In genomic region chr2:20968441-20969200, GRCm38 (mm10) we compare ENCODE assay signal across 8 mouse cellular contexts. TPM values are rescaled to one million over a fixed set of nuclear protein-coding genes. Genes with fewer than 3 reads are reported as not detected.
DNase-seq lines count a peak whose midpoint lies in the region; ATAC-seq and TF ChIP-seq lines count a peak whose summit lies in the region.

Arhgap21 (minus strand) TSS chr2:20968881.

- no peaks in the 10 kb centered on the region for H3K27me3 ChIP-seq in C2C12 (ENCODE audit: control insufficient read depth, insufficient read depth, insufficient read length)
- no peaks in the 10 kb centered on the region for H3K27me3 ChIP-seq in heart, embryonic 12.5 days (replicated peaks)
- H3K27me3 ChIP-seq in kidney, embryonic 16.5 days (ENCODE audit: insufficient read depth, low read length) = no peaks in the 10 kb centered on the region
- H3K27me3 ChIP-seq in liver, embryonic 11.5 days (replicated peaks; ENCODE audit: control insufficient read depth, insufficient read depth, low read length) = no peaks in the 10 kb centered on the region
- no peaks in the 10 kb centered on the region for H3K27me3 ChIP-seq in myocyte (ENCODE audit: control insufficient read depth, insufficient read depth, insufficient read length)
- H3K27me3 ChIP-seq in splenic B cell, adult 2 months (ENCODE audit: control insufficient read depth, insufficient read depth, low read length, poor library complexity, severe bottlenecking) = no peaks in the 10 kb centered on the region

- peaks cover 14% of the 10 kb centered on the region for H3K4me1 ChIP-seq in bone marrow macrophage, adult 2 months (ENCODE audit: control insufficient read depth, insufficient read depth, low read length)
- H3K4me1 ChIP-seq in heart, embryonic 12.5 days (replicated peaks) = peaks cover 18% of the 10 kb centered on the region
- peaks cover 24% of the 10 kb centered on the region for H3K4me1 ChIP-seq in kidney, embryonic 16.5 days (ENCODE audit: insufficient read depth, low read length)
- peaks cover 24% of the 10 kb centered on the region for H3K4me1 ChIP-seq in liver, embryonic 11.5 days (replicated peaks; ENCODE audit: control insufficient read depth, insufficient read depth, low read length)

- H3K4me3 ChIP-seq in C2C12 (ENCODE audit: insufficient read depth, poor library complexity, severe bottlenecking) = peak within 1 kb of the TSS; percentile 69
- peak within 1 kb of the TSS; percentile 75 for H3K4me3 ChIP-seq in bone marrow macrophage, adult 2 months (ENCODE audit: insufficient read depth, low read length)
- H3K4me3 ChIP-seq in heart, embryonic 12.5 days = peak within 1 kb of the TSS; percentile 94
- H3K4me3 ChIP-seq in kidney, embryonic 16.5 days (ENCODE audit: low read length) = peak within 1 kb of the TSS; percentile 87
- H3K4me3 ChIP-seq in liver, embryonic 11.5 days (ENCODE audit: low read depth, low read length) = peak within 1 kb of the TSS; percentile 92
- peak within 1 kb of the TSS; percentile 49 for H3K4me3 ChIP-seq in myocyte

- peak; percentile 83 for DNase-seq in liver, embryonic 11.5 days (ENCODE audit: low spot score)
- DNase-seq in splenic B cell, adult 2 months (ENCODE audit: low read depth, low spot score) = peak; percentile 54

- peak within 1 kb of the TSS; percentile 98 for H3K9ac ChIP-seq in heart, embryonic 12.5 days
- H3K9ac ChIP-seq in kidney, embryonic 16.5 days (replicated peaks; ENCODE audit: low read length) = peak within 1 kb of the TSS; percentile 97
- H3K9ac ChIP-seq in liver, embryonic 11.5 days (ENCODE audit: low read depth, low read length) = peak within 1 kb of the TSS; percentile 99

- 2% methylated on average over 74 of the region's 102 CpGs for WGBS in heart, embryonic 12.5 days
- WGBS in kidney, embryonic 16.5 days = under 1% methylated on average over 58 of the region's 102 CpGs
- WGBS in liver, embryonic 11.5 days = under 1% methylated on average over 92 of the region's 102 CpGs

- TF ChIP-seq CTCF in C2C12 (IDR thresholded peaks at IDR 0.05; ENCODE audit: control insufficient read depth, insufficient read depth, insufficient read length) = no peak
- no peak for TF ChIP-seq CTCF in bone marrow macrophage, adult 2 months (IDR thresholded peaks at IDR 0.05; ENCODE audit: low read depth, low read length)

- H3K79me2 ChIP-seq in C2C12 (ENCODE audit: control insufficient read depth, insufficient read depth) = peaks cover 49% of the 10 kb centered on the region
- H3K79me2 ChIP-seq in myocyte (ENCODE audit: control insufficient read depth, insufficient read depth) = peaks cover 43% of the 10 kb centered on the region

- H3ac ChIP-seq in C2C12 (ENCODE audit: control insufficient read depth, insufficient read length, low read depth) = peak within 1 kb of the TSS; percentile 96
- H3ac ChIP-seq in myocyte (ENCODE audit: control insufficient read depth, insufficient read length) = peak within 1 kb of the TSS; percentile 98

- peak within 1 kb of the TSS; percentile 73 for H3K27ac ChIP-seq in bone marrow macrophage, adult 2 months (ENCODE audit: insufficient read depth, low read depth, low read length)
- peak within 1 kb of the TSS; percentile 99 for H3K27ac ChIP-seq in heart, embryonic 12.5 days (ENCODE audit: poor library complexity, severe bottlenecking)
- peak within 1 kb of the TSS; percentile 94 for H3K27ac ChIP-seq in kidney, embryonic 16.5 days (ENCODE audit: low read length)
- H3K27ac ChIP-seq in liver, embryonic 11.5 days (ENCODE audit: low read depth, low read length) = peak within 1 kb of the TSS; percentile 99

- TF ChIP-seq POLR2A in bone marrow macrophage, adult 2 months (IDR thresholded peaks at IDR 0.05; ENCODE audit: borderline replicate concordance, low read depth, low read length) = peak; percentile 44; the same call in 1 of the 2 replicates
- TF ChIP-seq POLR2A in myocyte (IDR thresholded peaks at IDR 0.05; ENCODE audit: insufficient read length, low read depth) = peak; percentile 30

- H3K79me3 ChIP-seq in C2C12 (ENCODE audit: low read depth) = peaks cover 43% of the 10 kb centered on the region

- H3K9me3 ChIP-seq in heart, embryonic 12.5 days (replicated peaks) = no peaks in the 10 kb centered on the region
- no peaks in the 10 kb centered on the region for H3K9me3 ChIP-seq in kidney, embryonic 16.5 days (ENCODE audit: low read length)
- no peaks in the 10 kb centered on the region for H3K9me3 ChIP-seq in liver, embryonic 11.5 days (ENCODE audit: control insufficient read depth, low read length)

- peak within 1 kb of the TSS; percentile 83 for H3K4me2 ChIP-seq in heart, embryonic 12.5 days
- peak within 1 kb of the TSS; percentile 91 for H3K4me2 ChIP-seq in kidney, embryonic 16.5 days (replicated peaks; ENCODE audit: low read depth, low read length)
- peak within 1 kb of the TSS; percentile 98 for H3K4me2 ChIP-seq in liver, embryonic 11.5 days
- peak within 1 kb of the TSS; percentile 96 for H3K4me2 ChIP-seq in myocyte (ENCODE audit: low read depth)

- H3K36me3 ChIP-seq in C2C12 (ENCODE audit: control insufficient read depth, insufficient read depth) (peaks cover 11% of the 10 kb centered on the region), myocyte (ENCODE audit: control insufficient read depth, insufficient read depth) (no peaks in the 10 kb centered on the region)
- H3K36me3 ChIP-seq in heart, embryonic 12.5 days = no peaks in the 10 kb centered on the region
- H3K36me3 ChIP-seq in kidney, embryonic 16.5 days (ENCODE audit: insufficient read depth, low read length) = no peaks in the 10 kb centered on the region
- no peaks in the 10 kb centered on the region for H3K36me3 ChIP-seq in liver, embryonic 11.5 days (ENCODE audit: control insufficient read depth, insufficient read depth, low read length)
- H3K36me3 ChIP-seq in splenic B cell, adult 2 months (ENCODE audit: control insufficient read depth, insufficient read depth, low read length, poor library complexity, severe bottlenecking) = no peaks in the 10 kb centered on the region

- ATAC-seq in erythroid progenitor cell, adult 5-6 weeks (replicated peaks; ENCODE audit: low FRiP score, poor library complexity, severe bottlenecking) = no peak; the same call in 1 of the 2 replicates
- ATAC-seq in heart, embryonic 12.5 days (ENCODE audit: insufficient number of reproducible peaks, low FRiP score) = peak; percentile 65
- peak; percentile 77 for ATAC-seq in kidney, embryonic 16.5 days (ENCODE audit: low FRiP score, low TSS enrichment)
- ATAC-seq in liver, embryonic 11.5 days (replicated peaks; ENCODE audit: low FRiP score) = peak; percentile 57

TF ChIP-seq in C2C12, 6 proteins besides CTCF, POLR2A, EP300 and RAD21:
- peak; percentile 1 for TF ChIP-seq MAX (IDR thresholded peaks at IDR 0.05)
- no peak for TF ChIP-seq FOSL1 (IDR thresholded peaks at IDR 0.05; ENCODE audit: insufficient read depth, low read length, poor library complexity, severe bottlenecking)

TF ChIP-seq in myocyte, 11 proteins besides CTCF, POLR2A, EP300 and RAD21:
- TF ChIP-seq USF1 (IDR thresholded peaks at IDR 0.05; ENCODE audit: low read depth) (no peak), CEBPB (IDR thresholded peaks at IDR 0.05; ENCODE audit: insufficient read depth, poor library complexity, severe bottlenecking) (no peak), SRF (IDR thresholded peaks at IDR 0.05; ENCODE audit: control insufficient read depth, insufficient read length, low read depth) (no peak), MYOG (IDR thresholded peaks at IDR 0.05; ENCODE audit: control insufficient read depth in 1 of 3, insufficient read depth in 1 of 3, insufficient read length in 2 of 3, low read depth in 2 of 3) (no peak), TCF3 (IDR thresholded peaks at IDR 0.05; ENCODE audit: insufficient read length, low read depth) (no peak), POLR2AphosphoS2 (IDR thresholded peaks at IDR 0.05; ENCODE audit: insufficient read length, low read depth) (no peak), MAX (IDR thresholded peaks at IDR 0.05; ENCODE audit: low read depth) (no peak), MYOD1 (IDR thresholded peaks at IDR 0.05; ENCODE audit: control insufficient read depth in 1 of 3, insufficient read length in 2 of 3, low read depth in 2 of 3) (no peak), E2F4 (IDR thresholded peaks at IDR 0.05; ENCODE audit: insufficient read depth) (no peak), TCF12 (IDR thresholded peaks at IDR 0.05; ENCODE audit: insufficient read depth, poor library complexity, severe bottlenecking) (no peak), REST (IDR thresholded peaks at IDR 0.05; ENCODE audit: insufficient read depth, insufficient read length) (no peak)

RNA-seq across cellular contexts. Expression of gene Arhgap21, which starts in this region (rescaled TPM):
- polyA plus RNA-seq in C2C12 (2012; fragmentation: generic; extraction: Trizol) = 15.9 TPM
- 14.7 and 22.7 TPM in 2 replicates for polyA plus RNA-seq in bone marrow macrophage, adult 2 months (2012; ENCODE audit: insufficient read depth, insufficient read length, missing spikeins)
- 103 and 130 TPM in 2 replicates for total RNA-seq in erythroid progenitor cell, adult 5-6 weeks (2015; ENCODE audit: low replicate concordance)
- 115 and 125 TPM in 2 replicates for total RNA-seq in erythroid progenitor cell, adult 5-6 weeks (2017; ENCODE audit: low replicate concordance)
- 28.2 and 32.2 TPM in 2 replicates for polyA plus RNA-seq in heart, embryonic 12.5 days (2016; fragmentation: Nextera tagmentation; extraction: Ambion mirVana)
- polyA plus RNA-seq in kidney, embryonic 16.5 days (2015; fragmentation: Nextera tagmentation; extraction: Ambion mirVana) = 9.2 and 11.2 TPM in 2 replicates
- 14.2 and 15.3 TPM in 2 replicates for polyA plus RNA-seq in liver, embryonic 11.5 days (2014; fragmentation: Nextera tagmentation; extraction: Ambion mirVana)
- polyA plus RNA-seq in myocyte (2012; fragmentation: generic; extraction: Trizol) = 18.0 TPM
